Mouse (Mus musculus) spleen, adult 2 months (tissue): ENCODE measurements around the gene Hnrnpul1. TPM values are rescaled to one million over a fixed set of nuclear protein-coding genes. Genes with fewer than 3 reads are reported as not detected.

Source experiments
- DNase-seq, 2 experiments: peaks; one replicate each; pipeline versions ENCODE4 v3.0.0 to v3.0.0-alpha.2; 2012 to 2021; ENCODE audit warnings: low spot score in 2 of 2, low read depth in 1 of 2
- H3K27ac ChIP-seq: fragments of 200-500 bp; 2 replicates; pipeline ENCODE4 v1.5.1; 2012; ENCODE audit warnings: low read length, inconsistent platforms; ENCODE audit not compliant: insufficient read depth
- H3K27me3 ChIP-seq: fragments of 200-500 bp; 2 replicates; pipeline ENCODE4 v1.6.1; 2012; ENCODE audit warnings: mild to moderate bottlenecking, moderate library complexity, low read length, inconsistent platforms; ENCODE audit not compliant: control insufficient read depth, insufficient read depth
- H3K36me3 ChIP-seq: fragments of 200-500 bp; 2 replicates; pipeline ENCODE4 v1.6.1; 2012; ENCODE audit warnings: mild to moderate bottlenecking, low read length, inconsistent platforms; ENCODE audit not compliant: control insufficient read depth, insufficient read depth
- H3K4me1 ChIP-seq: fragments of 200-500 bp; 2 replicates; pipeline ENCODE4 v1.6.1; 2011; ENCODE audit warnings: inconsistent platforms; ENCODE audit not compliant: control insufficient read depth, insufficient read depth, insufficient read length
- H3K4me3 ChIP-seq: fragments of 200-500 bp; 2 replicates; pipeline ENCODE4 v1.5.1; 2011; ENCODE audit warnings: mild to moderate bottlenecking, inconsistent platforms; ENCODE audit not compliant: insufficient read depth, insufficient read length; ENCODE audit errors: extremely low read depth
- CTCF ChIP-seq: fragments of 200-500 bp; IDR thresholded peaks from 2 replicates; pipeline ENCODE4 v1.5.1; 2011; ENCODE audit warnings: mild to moderate bottlenecking, inconsistent platforms; ENCODE audit not compliant: insufficient read depth, insufficient read length, insufficient replicate concordance; ENCODE audit errors: extremely low read depth
- POLR2A ChIP-seq: fragments of 200-500 bp; IDR thresholded peaks from 2 replicates; pipeline ENCODE4 v1.6.1; 2011; ENCODE audit warnings: low read depth, low read length, inconsistent platforms
- WGBS: fragments of 180-500 bp; shearing (Covaris S2); methylation state at CpG from one replicate; pipeline ENCODE4 v1.1.7; 2018; 5-methylcytosine and 5-hydroxymethylcytosine counted together
- polyA plus RNA-seq: library from polyadenylated mRNA; depleted of rRNA; stranded (reverse); fragments of >200 nt; gene quantifications from 2 replicates; pipeline ENCODE4 v1.2.3, GENCODE M21; 2012

The Hnrnpul1 gene
- polyA plus RNA-seq, 1 experiment, result 49.6 TPM

GRCm38 (mm10) chr7:25755468-25755833 lies 894 bp upstream of the Hnrnpul1 start:
- peak in 1 of 2 experiments; percentile 45 for DNase-seq
- Histone ChIP-seq H3K36me3 (peaks cover 2% of the 10 kb centered on the region), H3K27ac (peak overlapping the region; percentile 85), H3K4me3 (peak overlapping the region; percentile 55), H3K4me1 (peaks cover 15% of the 10 kb centered on the region; the same call in 1 of the 2 replicates), H3K27me3 (no peaks in the 10 kb centered on the region)
- TF ChIP-seq CTCF (no peak), POLR2A (no peak)
- under 1% methylated on average over 15 of the region's 15 CpGs for WGBS

DNA sequence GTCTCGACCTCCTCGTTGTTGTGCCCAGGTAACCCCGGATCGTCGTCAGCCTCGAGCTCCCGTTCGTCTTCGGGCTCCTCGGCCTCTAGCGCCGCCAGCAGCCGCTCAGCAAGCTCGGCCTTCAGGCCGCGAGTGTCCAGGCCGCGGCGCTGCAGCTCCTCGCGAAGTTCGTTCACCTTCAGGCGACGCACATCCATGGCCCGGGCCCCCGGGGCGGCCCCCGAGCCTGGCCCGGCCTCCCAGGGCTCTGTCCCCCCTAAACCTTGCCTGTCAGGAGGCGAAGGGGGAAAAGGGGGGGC lies 169 bp downstream of the Hnrnpul1 start:
- no peak for TF ChIP-seq POLR2A
- no peak for TF ChIP-seq CTCF
- DNase-seq, result no peak
- under 1% methylated on average over 29 of the region's 30 CpGs for WGBS

DNA sequence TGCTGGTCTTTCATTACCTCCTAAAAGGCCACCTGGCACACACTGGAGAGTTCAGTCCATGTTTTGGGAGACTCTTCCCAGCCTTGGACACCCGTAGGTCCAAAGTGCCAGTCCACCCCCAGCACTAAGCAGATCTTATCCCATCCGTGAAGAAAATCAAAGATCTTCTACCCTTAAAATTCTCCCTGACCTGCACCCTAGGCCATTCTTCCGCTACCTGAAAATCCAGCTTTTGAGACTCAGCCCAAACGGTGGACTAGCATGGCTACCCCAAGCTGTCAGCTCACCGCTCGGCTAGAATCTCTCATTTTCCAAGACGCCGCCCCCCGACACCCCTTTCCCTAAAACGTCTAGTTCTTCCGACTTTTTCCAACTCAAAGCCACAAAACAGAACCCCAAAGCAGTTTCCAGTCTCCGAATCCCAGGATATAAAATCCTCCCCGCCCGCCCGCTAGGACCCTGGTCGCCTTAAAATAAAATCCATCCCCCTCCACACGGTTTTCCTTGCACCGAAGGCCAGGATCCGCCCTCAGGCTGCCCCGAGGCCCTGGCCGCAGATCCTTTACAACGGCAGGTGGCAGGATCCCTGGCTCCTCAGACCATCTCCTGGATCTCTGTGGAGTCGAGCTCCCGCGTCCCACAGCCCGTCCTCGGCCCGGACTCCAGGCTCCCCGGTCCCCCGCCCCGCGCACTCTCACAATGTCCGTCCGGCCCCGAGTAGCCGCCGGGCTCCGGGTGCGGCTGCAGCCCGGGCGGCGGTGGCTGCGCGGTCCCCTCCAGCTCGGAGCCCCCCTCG lies 716 bp downstream of the Hnrnpul1 start:
- TF ChIP-seq CTCF, result no peak
- TF ChIP-seq POLR2A, result no peak
- Histone ChIP-seq H3K27me3 (no peaks in the 10 kb centered on the region), H3K4me1 (peaks cover 15% of the 10 kb centered on the region; the same call in 1 of the 2 replicates), H3K36me3 (peaks cover 11% of the 10 kb centered on the region), H3K4me3 (peak overlapping the region; percentile 68), H3K27ac (peak overlapping the region; percentile 95)
- DNase-seq, result peak in 1 of 2 experiments; percentile 46
- WGBS, result 1% methylated on average over 46 of the region's 46 CpGs

More for the DNA sequence above, 169 bp downstream of the Hnrnpul1 start:
- H3K27me3 ChIP-seq, result no peaks in the 10 kb centered on the region
- H3K27ac ChIP-seq, result peak overlapping the region; percentile 95
- H3K36me3 ChIP-seq, result peaks cover 10% of the 10 kb centered on the region
- peaks cover 15% of the 10 kb centered on the region; the same call in 1 of the 2 replicates for H3K4me1 ChIP-seq
- peak overlapping the region; percentile 68 for H3K4me3 ChIP-seq

- H3K4me3 ChIP-seq, result peak overlapping the region; percentile 68; the same call in 1 of the 2 replicates
- no peaks in the 10 kb centered on the region for H3K27me3 ChIP-seq
- H3K4me1 ChIP-seq, result peaks cover 15% of the 10 kb centered on the region; the same call in 1 of the 2 replicates
- no peak for DNase-seq
- TF ChIP-seq CTCF (no peak), POLR2A (no peak)
- no peak overlapping the region for H3K27ac ChIP-seq
- peaks cover 18% of the 10 kb centered on the region for H3K36me3 ChIP-seq
These were observed 1.5 kb downstream of the Hnrnpul1 start for GRCm38 (mm10) chr7:25753076-25753475.

- no peak for DNase-seq
- TF ChIP-seq POLR2A (no peak), CTCF (no peak)
- peaks cover 72% of the 10 kb centered on the region for H3K36me3 ChIP-seq
- 78% methylated on average over 3 of the region's 3 CpGs for whole genome bisulfite sequencing
- no peak overlapping the region for H3K4me3 ChIP-seq
- H3K4me1 ChIP-seq, result peaks cover 3% of the 10 kb centered on the region; the same call in 1 of the 2 replicates
- no peaks in the 10 kb centered on the region for H3K27me3 ChIP-seq
- H3K27ac ChIP-seq, result no peak overlapping the region
These were observed 7.7 kb downstream of the Hnrnpul1 start for GRCm38 (mm10) chr7:25746844-25747243.

DNA sequence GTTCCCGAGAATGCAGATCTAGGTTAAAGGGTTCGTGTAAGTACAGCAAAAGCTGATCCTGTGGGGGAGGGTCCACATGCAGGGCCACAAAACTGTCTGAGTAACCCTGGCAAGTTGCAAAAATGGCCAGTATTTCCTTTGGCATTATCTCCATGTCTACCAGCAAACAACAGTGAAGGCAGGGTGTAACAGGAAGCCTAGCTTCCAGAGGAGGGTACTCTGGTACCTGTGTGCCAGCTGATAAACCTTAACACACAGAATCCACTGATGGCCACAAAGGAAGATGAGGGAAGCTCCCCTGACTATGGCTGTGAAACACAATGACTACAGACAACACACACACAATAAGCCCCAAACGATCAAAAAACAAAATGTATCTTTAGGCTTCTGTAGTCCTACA lies 16.3 kb downstream of the Hnrnpul1 start:
- no peaks in the 10 kb centered on the region for H3K4me1 ChIP-seq
- 81% methylated on average over 3 of the region's 3 CpGs for WGBS
- H3K27ac ChIP-seq, result no peak overlapping the region
- H3K4me3 ChIP-seq, result no peak overlapping the region
- DNase-seq, result no peak
- H3K27me3 ChIP-seq, result no peaks in the 10 kb centered on the region
- peaks cover 64% of the 10 kb centered on the region for H3K36me3 ChIP-seq
- TF ChIP-seq CTCF, result no peak
- TF ChIP-seq POLR2A, result no peak

DNA sequence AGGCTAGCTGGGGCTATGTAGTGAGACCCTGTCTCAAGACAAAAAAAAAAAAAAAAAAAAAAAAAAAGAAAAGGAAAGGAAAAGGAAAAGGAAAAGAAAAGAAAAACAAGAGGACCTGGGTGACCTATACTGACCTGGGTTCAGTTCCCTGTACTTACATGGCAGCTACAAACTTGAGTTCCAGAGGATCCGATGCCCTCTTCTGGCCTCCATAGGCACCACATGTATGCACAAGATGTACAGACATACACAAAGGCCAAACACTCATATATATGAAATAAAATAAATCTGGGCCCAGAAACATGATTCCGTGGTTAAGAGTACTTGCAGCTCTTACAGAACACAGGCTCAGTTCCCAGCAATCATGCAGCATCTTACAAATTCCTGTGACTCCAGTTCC lies 17.6 kb downstream of the Hnrnpul1 start:
- Histone ChIP-seq H3K36me3 (peaks cover 66% of the 10 kb centered on the region), H3K4me1 (no peaks in the 10 kb centered on the region), H3K27me3 (no peaks in the 10 kb centered on the region), H3K4me3 (no peak overlapping the region), H3K27ac (no peak overlapping the region)
- WGBS, result 93% methylated on average over 2 of the region's 2 CpGs
- no peak for DNase-seq
- TF ChIP-seq POLR2A (no peak), CTCF (no peak)
